Mouse (Mus musculus) liver, postnatal 0 days (tissue): ENCODE results near the gene Ttc3.

Experiments used
- CTCF ChIP-seq: sonication (generic); IDR thresholded peaks from 2 replicates; pipeline ENCODE4 v1.5.1; 2016; ENCODE audit warnings: antibody characterized with exemption, low read depth
- EP300 ChIP-seq: IDR thresholded peaks from 2 replicates; pipeline ENCODE4 v1.6.1; 2016; ENCODE audit warnings: antibody characterized with exemption, low read depth, mild to moderate bottlenecking

GRCm38 (mm10) chr16:94435495-94436234, 65.2 kb downstream of the Ttc3 start:
- no peak for TF ChIP-seq CTCF
- no peak for TF ChIP-seq EP300
